Mouse (Mus musculus): ENCODE data around the gene Errfi1. TPM values are rescaled to one million over a fixed set of nuclear protein-coding genes. Genes with fewer than 3 reads are reported as not detected.

Gene Errfi1
- 30.0 and 32.4 TPM in 2 replicates for polyA plus RNA-seq (2012; rRNA removed)

- H3K4me3 ChIP-seq (replicated peaks; ENCODE audit: insufficient read depth, low read depth, low read length), result peak within 1 kb of the TSS; percentile 71
- WGBS, result 68% methylated on average over 13 of the region's 13 CpGs
- H3K27me3 ChIP-seq (ENCODE audit: control insufficient read depth, insufficient read depth, low read length), result no peaks in the 10 kb centered on the region
- H3K27ac ChIP-seq (ENCODE audit: insufficient read depth, low read length), result no peak within 1 kb of the TSS
- H3K4me1 ChIP-seq (ENCODE audit: control insufficient read depth, insufficient read depth, low read length), result no peaks in the 10 kb centered on the region; the same call in 1 of the 2 replicates
- peak in 1 of 2 experiments; percentile 30 for DNase-seq
- no peak for TF ChIP-seq CTCF (IDR thresholded peaks at IDR 0.05; ENCODE audit: borderline replicate concordance, insufficient read depth, low read depth, low read length)
- no peak for TF ChIP-seq POLR2A (IDR thresholded peaks at IDR 0.05; ENCODE audit: borderline replicate concordance, insufficient read depth, low read length)
Measured at GRCm38 (mm10) chr4:150853680-150854461, at the start of gene Errfi1. Errfi1 (plus strand) TSS chr4:150853919.

DNA sequence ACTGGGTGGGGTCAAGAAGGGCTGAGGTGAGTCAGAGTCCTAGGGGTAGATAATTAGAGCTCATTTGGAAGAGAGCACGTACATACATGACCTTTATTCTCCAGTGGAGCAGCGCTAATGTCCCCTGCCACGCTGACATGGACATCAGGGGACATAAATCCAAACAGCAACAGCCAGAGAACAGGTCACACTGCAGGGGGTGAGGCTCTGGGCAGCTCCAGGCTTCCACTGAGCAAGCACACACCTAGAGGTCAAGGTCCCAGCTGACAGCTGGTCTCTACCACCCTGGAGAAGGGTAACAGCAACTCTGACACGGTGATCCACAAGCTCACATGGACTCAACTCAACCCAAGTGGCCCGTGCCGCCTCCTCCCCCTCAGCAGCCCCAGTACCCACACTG lies 49.5 kb upstream of the Errfi1 start:
- no peak for DNase-seq
- Histone ChIP-seq H3K27ac (ENCODE audit: insufficient read depth, low read length) (no peak overlapping the region), H3K4me3 (replicated peaks; ENCODE audit: insufficient read depth, low read depth, low read length) (no peak overlapping the region), H3K4me1 (ENCODE audit: control insufficient read depth, insufficient read depth, low read length) (no peaks in the 10 kb centered on the region), H3K27me3 (ENCODE audit: control insufficient read depth, insufficient read depth, low read length) (no peaks in the 10 kb centered on the region; the same call in 1 of the 2 replicates)
- WGBS, result 74% methylated on average over 6 of the region's 6 CpGs
- TF ChIP-seq POLR2A (IDR thresholded peaks at IDR 0.05; ENCODE audit: borderline replicate concordance, insufficient read depth, low read length) (no peak), CTCF (IDR thresholded peaks at IDR 0.05; ENCODE audit: borderline replicate concordance, insufficient read depth, low read depth, low read length) (no peak)

GRCm38 (mm10) chr4:150807727-150808470 lies 45.8 kb upstream of the Errfi1 start:
- WGBS, result 76% methylated on average over 20 of the region's 20 CpGs

GRCm38 (mm10) chr4:150808471-150808847 lies 45.3 kb upstream of the Errfi1 start:
- Histone ChIP-seq H3K27ac (ENCODE audit: insufficient read depth, low read length) (no peak overlapping the region), H3K4me3 (replicated peaks; ENCODE audit: insufficient read depth, low read depth, low read length) (no peak overlapping the region), H3K27me3 (ENCODE audit: control insufficient read depth, insufficient read depth, low read length) (no peaks in the 10 kb centered on the region), H3K4me1 (ENCODE audit: control insufficient read depth, insufficient read depth, low read length) (no peaks in the 10 kb centered on the region)
- WGBS, result 79% methylated on average over 12 of the region's 12 CpGs
- DNase-seq, result no peak
- TF ChIP-seq CTCF (IDR thresholded peaks at IDR 0.05; ENCODE audit: borderline replicate concordance, insufficient read depth, low read depth, low read length), result no peak
- TF ChIP-seq POLR2A (IDR thresholded peaks at IDR 0.05; ENCODE audit: borderline replicate concordance, insufficient read depth, low read length), result no peak

More at GRCm38 (mm10) chr4:150807727-150808470, 45.8 kb upstream of the Errfi1 start:
- Histone ChIP-seq H3K4me3 (replicated peaks; ENCODE audit: insufficient read depth, low read depth, low read length) (no peak overlapping the region), H3K27ac (ENCODE audit: insufficient read depth, low read length) (no peak overlapping the region), H3K27me3 (ENCODE audit: control insufficient read depth, insufficient read depth, low read length) (no peaks in the 10 kb centered on the region), H3K4me1 (ENCODE audit: control insufficient read depth, insufficient read depth, low read length) (no peaks in the 10 kb centered on the region)
- DNase-seq, result no peak
- no peak for TF ChIP-seq CTCF (IDR thresholded peaks at IDR 0.05; ENCODE audit: borderline replicate concordance, insufficient read depth, low read depth, low read length)
- TF ChIP-seq POLR2A (IDR thresholded peaks at IDR 0.05; ENCODE audit: borderline replicate concordance, insufficient read depth, low read length), result no peak

DNA sequence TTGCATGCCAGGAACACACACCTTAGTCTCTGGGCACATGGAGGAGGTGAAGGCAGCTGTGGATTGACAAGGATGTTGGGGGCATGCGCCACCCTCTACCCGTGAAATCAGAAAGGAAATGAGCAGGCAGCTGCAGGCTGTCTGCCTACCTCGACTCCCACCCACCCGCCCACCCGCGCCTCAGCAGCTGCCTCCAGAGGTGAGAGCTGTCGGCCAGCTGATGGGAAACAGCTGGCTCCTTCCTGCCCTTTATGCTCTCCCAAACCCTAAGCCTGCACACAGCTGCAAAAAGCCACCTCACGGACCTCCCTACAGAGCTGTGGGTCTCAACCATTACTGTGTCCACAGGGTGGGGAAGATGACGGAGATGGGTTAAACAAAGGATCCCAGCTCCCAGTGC lies 44.4 kb upstream of the Errfi1 start:
- H3K4me1 ChIP-seq (ENCODE audit: control insufficient read depth, insufficient read depth, low read length), result no peaks in the 10 kb centered on the region
- H3K4me3 ChIP-seq (replicated peaks; ENCODE audit: insufficient read depth, low read depth, low read length), result no peak overlapping the region
- 62% methylated on average over 9 of the region's 9 CpGs for WGBS
- no peaks in the 10 kb centered on the region for H3K27me3 ChIP-seq (ENCODE audit: control insufficient read depth, insufficient read depth, low read length)
- no peak overlapping the region for H3K27ac ChIP-seq (ENCODE audit: insufficient read depth, low read length)
- no peak for DNase-seq
- no peak for TF ChIP-seq POLR2A (IDR thresholded peaks at IDR 0.05; ENCODE audit: borderline replicate concordance, insufficient read depth, low read length)
- no peak for TF ChIP-seq CTCF (IDR thresholded peaks at IDR 0.05; ENCODE audit: borderline replicate concordance, insufficient read depth, low read depth, low read length)

GRCm38 (mm10) chr4:150815144-150815543 lies 38.6 kb upstream of the Errfi1 start:
- Histone ChIP-seq H3K4me1 (ENCODE audit: control insufficient read depth, insufficient read depth, low read length) (no peaks in the 10 kb centered on the region), H3K27me3 (ENCODE audit: control insufficient read depth, insufficient read depth, low read length) (no peaks in the 10 kb centered on the region), H3K4me3 (replicated peaks; ENCODE audit: insufficient read depth, low read depth, low read length) (no peak overlapping the region), H3K27ac (ENCODE audit: insufficient read depth, low read length) (no peak overlapping the region)
- WGBS, result 92% methylated on average over 4 of the region's 4 CpGs
- DNase-seq, result no peak
- no peak for TF ChIP-seq CTCF (IDR thresholded peaks at IDR 0.05; ENCODE audit: borderline replicate concordance, insufficient read depth, low read depth, low read length)
- TF ChIP-seq POLR2A (IDR thresholded peaks at IDR 0.05; ENCODE audit: borderline replicate concordance, insufficient read depth, low read length), result no peak

DNA sequence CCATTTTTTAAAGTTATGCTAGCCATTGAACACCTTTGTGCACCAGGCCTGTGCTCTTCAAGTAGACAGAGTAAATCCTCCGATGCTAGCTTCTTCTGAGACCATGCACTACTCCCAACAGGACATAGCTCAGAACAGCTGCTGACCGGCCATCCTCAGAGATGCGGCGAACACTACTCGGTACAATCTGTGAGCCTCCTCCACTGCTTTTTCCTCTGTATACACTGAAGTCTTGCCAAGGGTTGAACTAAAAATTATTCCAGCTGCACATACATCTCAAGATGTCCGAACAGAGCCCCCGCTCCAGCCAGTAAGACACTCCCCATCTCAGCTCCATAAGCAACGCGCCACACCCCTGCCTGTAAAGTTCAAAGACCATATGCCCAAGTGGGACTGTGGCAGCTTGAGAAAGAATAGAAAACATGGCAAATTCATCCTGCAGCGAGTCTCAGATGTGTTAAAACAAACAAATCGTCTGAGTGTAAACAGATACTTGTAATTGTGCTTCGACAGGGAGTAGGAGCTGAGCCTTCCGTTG lies 37.2 kb upstream of the Errfi1 start:
- no peak for DNase-seq
- H3K4me3 ChIP-seq (replicated peaks; ENCODE audit: insufficient read depth, low read depth, low read length), result no peak overlapping the region
- 86% methylated on average over 13 of the region's 13 CpGs for WGBS
- TF ChIP-seq POLR2A (IDR thresholded peaks at IDR 0.05; ENCODE audit: borderline replicate concordance, insufficient read depth, low read length) (no peak), CTCF (IDR thresholded peaks at IDR 0.05; ENCODE audit: borderline replicate concordance, insufficient read depth, low read depth, low read length) (no peak)
- no peaks in the 10 kb centered on the region for H3K4me1 ChIP-seq (ENCODE audit: control insufficient read depth, insufficient read depth, low read length)
- H3K27ac ChIP-seq (ENCODE audit: insufficient read depth, low read length), result no peak overlapping the region
- no peaks in the 10 kb centered on the region for H3K27me3 ChIP-seq (ENCODE audit: control insufficient read depth, insufficient read depth, low read length)

Data from cerebellum, adult 2 months (tissue).